Mouse (Mus musculus): Measurements from ENCODE around the gene Il1a.

Gene Il1a

DNA sequence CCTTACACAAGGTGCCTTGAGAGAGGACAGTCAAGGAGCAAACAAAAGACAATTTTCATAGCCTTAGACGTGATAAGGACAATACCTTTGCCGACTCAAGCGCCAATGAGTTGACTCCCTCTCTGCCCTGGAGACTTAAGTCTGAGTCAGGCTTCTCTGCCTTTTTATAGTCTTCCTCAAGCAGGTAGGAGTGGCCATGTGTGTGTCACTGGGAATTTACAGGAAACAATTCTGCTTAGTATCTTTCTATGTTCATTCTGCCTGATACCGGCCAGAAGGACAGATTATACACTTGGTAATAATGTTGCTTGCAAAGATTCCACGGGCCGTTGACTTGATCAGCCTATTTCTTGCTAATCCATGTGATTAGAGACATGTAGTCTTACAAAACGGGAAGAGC, at the start of gene Il1a:
Il1a (minus strand) TSS at position 137 of the 400 bp plus-strand sequence.
- DNase-seq (ENCODE audit: inconsistent age in 2 of 2, low spot score in 1 of 2): no peak

DNA sequence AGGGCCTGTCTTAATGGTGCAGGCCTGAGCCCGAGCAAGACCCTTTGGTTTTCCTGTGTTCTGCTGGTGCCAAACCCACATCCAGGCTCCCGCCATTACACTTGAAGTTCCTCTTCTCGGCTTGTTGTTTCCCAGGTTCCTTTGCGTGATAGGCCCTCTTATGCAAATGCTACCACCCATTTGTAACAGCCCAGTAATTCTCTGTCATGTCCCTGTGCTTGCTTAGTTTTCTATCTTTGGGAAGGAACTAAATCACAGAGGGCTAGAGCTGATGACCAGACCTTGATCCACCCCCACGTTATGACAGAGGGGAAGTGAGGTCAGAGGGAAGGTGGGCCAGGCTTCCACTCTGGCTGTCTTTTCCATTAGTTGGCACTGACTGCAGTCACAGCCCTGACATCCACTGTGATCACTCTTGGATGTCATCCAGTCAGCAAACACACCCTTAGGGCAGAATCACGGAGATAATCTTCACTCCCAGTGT, 28.4 kb upstream of the Il1a start:
- peak in 1 of 2 experiments; percentile 56 for DNase-seq (ENCODE audit: inconsistent age in 2 of 2, low spot score in 1 of 2)

DNA sequence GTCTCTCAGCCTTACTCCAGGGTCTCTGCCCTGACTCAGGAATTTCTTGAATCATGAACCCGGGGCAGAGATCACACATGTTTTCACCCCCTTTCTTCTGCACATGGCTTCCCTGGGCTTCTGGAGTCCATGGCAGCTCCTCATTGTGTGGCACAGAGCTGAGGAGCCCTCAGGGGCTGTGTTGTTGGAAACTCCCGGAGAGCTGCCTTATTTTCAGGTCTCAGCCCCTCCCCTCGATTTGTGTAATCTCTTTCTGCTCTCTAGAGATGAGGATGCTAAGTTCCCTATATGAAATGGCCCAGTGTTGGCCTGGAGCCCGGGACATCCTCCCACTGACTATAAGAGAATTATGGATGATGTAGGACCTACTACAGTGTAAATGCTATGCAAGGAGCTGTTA, 23.7 kb upstream of the Il1a start:
- no peak for DNase-seq (ENCODE audit: inconsistent age in 2 of 2, low spot score in 1 of 2)

DNA sequence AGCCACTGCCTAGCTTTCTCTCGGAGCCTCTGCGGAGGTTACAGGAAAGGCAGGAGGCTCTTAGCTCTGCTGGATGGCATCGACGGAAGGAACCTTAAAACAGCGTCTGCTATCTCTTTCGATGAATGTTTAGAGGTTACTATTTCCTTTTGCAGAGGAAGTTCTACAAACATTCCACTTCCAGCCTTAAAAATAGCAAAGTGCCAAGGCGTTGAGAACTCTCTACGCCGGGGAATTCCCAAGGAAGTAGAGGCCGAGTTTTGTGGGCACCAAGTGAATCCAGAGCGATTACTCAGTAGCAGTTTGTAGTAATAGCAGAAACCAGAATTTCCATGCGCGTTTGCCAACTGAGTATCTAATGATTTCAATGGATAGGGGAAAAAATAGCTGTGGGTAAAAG, 20.8 kb upstream of the Il1a start:
- DNase-seq (ENCODE audit: inconsistent age in 2 of 2, low spot score in 1 of 2): peak in 1 of 2 experiments; percentile 46

DNA sequence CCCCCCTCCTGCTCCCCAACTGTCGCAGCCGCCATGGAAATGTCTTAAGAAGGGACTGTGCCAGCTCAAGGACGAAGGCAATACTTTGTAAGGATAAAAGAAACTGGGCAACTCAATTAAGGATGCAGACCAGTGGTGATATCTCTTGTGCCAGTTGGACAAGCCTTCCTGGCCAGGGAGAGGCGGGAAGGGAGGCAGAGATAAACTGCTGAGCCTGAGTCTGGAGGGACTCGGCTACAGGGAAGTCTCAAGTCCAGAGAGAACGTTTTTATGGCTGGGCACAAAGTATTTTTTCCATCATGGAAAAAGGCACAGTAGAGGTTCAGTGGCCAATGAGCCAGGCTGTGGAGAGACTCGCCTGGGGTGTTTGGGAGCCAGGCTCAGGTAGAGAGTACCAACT, 20.3 kb upstream of the Il1a start:
- DNase-seq (ENCODE audit: inconsistent age in 2 of 2, low spot score in 1 of 2): no peak

GRCm38 (mm10) chr2:129328238-129328637, 18.5 kb upstream of the Il1a start:
- DNase-seq (ENCODE audit: inconsistent age in 2 of 2, low spot score in 1 of 2): no peak

DNA sequence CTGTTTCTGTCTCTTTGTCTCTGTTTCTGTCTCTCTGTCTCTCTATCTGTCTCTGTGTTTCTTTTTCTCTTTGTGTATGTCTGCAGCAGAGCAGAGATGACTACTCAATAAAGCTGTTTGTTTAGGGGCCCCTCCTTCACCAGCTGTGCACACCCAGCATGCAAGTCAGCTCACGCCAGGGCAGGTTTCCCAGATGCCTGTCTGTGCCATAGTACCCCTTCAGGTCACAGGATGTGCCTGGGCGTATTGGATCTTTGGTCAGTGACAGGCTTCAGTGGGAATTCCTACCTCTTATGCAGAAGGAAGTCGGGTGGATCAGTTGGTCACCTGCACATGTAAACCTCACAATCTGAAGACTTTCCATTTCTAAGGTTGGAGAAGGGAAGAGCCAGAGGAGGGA, 14.4 kb upstream of the Il1a start:
- no peak for DNase-seq (ENCODE audit: inconsistent age in 2 of 2, low spot score in 1 of 2)

DNA sequence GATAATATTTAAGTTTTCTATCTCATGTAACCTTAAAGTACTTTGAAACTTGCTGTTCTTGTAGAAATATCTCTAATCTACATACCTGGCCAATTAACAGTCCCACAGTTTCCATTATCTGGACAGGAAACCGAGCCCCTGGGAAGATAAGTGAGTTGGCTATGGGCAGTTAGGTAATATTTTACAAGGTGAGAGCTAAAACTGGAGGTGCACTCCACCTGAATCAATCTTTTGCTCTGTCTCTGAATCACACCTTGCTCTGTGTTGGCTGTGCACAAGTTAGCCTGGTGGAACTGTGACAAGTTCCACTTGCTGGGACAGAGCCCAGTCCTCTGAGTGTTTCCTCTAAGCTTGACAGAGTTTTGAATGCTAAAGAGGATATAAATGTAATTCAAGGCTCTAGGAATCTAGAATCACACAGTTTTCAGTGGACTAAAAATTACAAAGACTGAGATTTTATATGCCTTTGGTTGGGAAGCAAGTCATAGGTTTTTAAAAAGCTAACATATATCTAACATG, 12.4 kb upstream of the Il1a start:
- no peak for DNase-seq (ENCODE audit: inconsistent age in 2 of 2, low spot score in 1 of 2)

DNA sequence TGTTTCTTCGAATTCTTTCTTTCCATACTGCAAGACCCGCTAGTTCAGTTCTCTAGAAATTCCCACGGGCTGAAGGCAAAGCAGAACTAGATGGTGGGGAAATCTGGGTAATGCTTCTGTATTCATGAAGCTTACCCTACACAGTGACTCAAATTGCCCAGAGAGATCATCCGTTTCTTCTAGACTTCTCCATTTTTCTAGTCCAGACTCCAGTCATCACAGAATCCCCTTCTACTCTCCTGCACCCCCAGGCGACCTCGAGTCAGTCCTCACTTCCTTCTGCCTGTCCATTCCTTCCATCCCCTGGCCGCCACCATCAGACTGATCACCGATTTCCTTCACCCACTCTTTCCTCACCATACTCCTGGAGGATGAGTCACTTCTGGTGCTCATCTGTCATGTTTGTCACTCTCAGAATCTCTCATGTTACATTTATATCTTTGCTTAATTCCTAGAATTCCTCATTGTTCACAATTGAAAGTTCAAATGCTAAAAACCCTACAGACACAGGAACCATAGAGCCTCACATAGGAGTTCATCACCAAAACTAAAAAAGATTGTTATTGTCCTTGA, 10.3 kb upstream of the Il1a start:
- peak in 1 of 2 experiments; percentile 46 for DNase-seq (ENCODE audit: inconsistent age in 2 of 2, low spot score in 1 of 2)

DNA sequence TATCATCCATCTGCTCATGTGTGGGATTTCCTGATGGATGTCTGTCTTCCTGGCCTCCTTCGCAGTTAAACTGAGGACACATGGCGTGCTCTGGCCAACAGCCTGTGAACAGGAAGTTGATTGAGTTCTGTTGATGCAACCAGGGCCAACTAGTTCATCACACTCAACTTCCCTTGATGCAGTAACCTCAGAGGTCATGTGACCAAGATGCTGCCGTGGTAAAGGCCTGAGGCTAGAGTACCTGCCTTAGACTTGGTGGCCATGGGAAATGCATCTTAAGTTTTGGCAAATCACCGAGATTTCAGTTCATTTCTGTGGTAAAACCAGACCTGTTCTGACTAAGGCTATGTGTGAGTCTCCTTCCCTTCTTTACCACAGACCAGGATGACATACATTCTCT, 6.1 kb upstream of the Il1a start:
- no peak for DNase-seq (ENCODE audit: inconsistent age in 2 of 2, low spot score in 1 of 2)

DNA sequence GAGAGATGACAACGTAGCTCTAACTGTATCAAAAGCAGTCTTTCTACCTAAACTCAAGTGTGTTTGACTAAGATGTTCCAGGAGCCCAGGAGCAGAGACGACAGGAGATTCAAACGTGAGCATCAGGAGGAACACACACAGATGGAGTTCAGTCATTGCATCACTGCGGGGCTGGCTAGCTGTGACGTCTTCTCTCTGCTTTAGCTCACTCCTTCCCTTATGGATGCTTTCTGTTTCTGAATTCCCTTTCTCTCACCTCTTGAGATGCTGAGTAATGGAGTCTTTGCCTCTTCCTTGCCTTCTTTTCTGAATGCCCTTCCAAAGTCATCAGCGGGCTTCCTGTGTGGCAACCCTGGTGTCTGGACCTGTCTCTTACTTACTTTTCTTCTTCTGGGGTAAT, 5.1 kb upstream of the Il1a start:
- no peak for DNase-seq (ENCODE audit: inconsistent age in 2 of 2, low spot score in 1 of 2)

DNA sequence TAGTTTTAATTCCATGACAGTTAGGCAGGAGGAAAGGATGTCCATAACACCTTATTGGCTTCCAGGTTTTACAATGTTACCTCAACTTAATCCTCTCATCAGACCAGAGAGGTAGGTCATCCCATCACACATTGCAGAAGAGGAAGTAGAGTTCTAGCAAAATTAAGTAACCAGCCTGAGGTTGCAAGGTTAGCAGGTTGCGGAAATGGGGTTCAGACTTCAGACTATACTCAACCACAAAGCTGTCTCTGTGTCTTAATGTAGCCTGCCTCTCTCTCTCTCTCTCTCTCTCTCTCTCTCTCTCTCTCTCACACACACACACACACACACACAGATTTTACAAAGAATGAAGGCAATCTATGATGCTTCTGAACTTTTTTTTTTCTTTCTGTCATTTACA, 4.2 kb upstream of the Il1a start:
- no peak for DNase-seq (ENCODE audit: inconsistent age in 2 of 2, low spot score in 1 of 2)

DNA sequence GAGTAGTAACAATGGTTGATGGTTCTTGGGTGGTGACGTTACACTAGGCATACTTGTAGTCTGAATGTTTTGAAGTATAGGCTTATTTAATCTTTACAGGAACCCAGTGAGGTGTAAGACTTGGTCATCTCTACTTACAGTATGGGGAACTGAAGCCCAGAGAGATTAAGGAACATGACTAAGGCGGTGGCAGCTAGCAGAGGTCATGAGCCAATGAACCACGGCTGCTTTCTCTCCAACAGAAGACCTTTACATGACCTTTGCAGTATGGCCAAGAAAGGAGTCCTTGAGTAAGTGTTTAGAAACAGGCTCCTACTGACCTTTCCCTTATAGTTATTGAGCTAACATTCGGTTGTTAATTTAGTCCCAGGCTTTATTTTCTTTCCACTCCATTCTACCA, 3.8 kb downstream of the Il1a start:
- no peak for DNase-seq (ENCODE audit: inconsistent age in 2 of 2, low spot score in 1 of 2)

GRCm38 (mm10) chr2:129297589-129297982, 12.2 kb downstream of the Il1a start:
- DNase-seq (ENCODE audit: inconsistent age in 2 of 2, low spot score in 1 of 2): no peak

DNA sequence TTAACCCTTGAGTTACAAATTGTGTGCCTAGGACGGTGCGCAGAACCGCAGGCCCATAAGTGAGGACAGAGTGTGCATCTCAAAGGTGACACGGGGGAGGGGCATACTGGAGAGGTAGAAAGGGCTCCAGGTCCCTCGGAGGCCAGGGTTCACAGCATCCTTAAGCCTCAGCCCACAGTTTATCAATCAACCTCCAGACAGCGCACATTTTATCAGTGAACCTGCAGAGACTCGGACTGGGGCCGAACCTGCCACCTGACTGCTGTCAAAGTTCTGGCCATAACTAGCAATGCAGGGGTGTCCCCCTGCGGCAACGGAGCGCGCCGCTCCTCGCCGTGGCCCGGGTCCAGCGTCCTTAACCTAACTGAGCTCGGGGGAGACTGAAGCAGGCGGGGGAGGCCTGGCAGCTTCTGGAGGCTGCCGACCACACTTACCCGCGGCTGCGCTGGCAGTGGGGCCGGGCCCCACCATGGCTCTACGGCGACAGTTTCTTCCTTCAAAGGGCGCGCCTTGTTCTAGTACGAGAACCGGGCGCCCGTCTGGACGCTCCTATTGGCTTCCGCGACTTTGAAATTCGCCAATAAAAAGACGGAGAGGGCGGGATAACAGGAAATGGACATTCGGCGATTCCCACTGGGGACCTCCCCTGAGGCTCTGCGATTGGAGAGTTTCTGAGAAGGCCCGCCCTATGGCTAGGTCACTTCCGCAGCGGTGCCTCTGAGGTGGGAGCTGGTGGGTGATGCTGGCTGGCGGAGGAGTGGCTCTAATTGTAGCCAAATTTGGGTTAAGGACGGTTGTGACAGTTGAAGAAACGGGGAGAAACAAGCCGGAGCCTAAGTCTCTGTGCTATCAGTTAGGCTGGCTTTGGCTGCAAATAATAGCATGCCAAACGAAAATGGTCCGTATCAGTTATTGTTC, 12.8 kb downstream of the Il1a start, which contains the start of gene Ckap2l:
Ckap2l (minus strand) TSS at position 542 of the 918 bp plus-strand sequence.
- peak; percentile 98 to 99 for DNase-seq (ENCODE audit: inconsistent age in 2 of 2, low spot score in 1 of 2)

GRCm38 (mm10) chr2:129296086-129296485, 13.7 kb downstream of the Il1a start:
- no peak for DNase-seq (ENCODE audit: inconsistent age in 2 of 2, low spot score in 1 of 2)

GRCm38 (mm10) chr2:129295075-129295474, 14.7 kb downstream of the Il1a start:
- DNase-seq (ENCODE audit: inconsistent age in 2 of 2, low spot score in 1 of 2): no peak

- DNase-seq (ENCODE audit: inconsistent age in 2 of 2, low spot score in 1 of 2): no peak
Measured at GRCm38 (mm10) chr2:129273823-129274222, 35.9 kb downstream of the Il1a start.

DNA sequence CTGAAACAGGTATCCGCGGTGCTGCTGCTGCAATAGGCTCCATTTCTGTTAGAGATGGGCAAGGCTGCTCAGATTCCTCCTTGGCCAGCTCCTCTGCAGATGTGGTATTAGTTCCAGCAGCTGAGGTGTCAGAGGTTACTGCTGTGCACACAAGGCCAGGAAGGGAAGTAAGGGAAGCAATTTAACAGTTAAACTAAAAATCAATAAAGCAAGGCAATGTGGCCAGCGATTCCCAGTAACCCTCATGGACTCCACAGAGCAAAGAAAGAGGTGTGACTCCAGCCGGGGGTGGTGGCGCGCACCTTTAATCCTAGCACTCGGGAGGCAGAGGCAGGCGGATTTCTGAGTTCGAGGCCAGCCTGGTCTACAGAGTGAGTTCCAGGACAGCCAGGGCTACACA, 39.2 kb downstream of the Il1a start:
- DNase-seq (ENCODE audit: inconsistent age in 2 of 2, low spot score in 1 of 2): no peak

DNA sequence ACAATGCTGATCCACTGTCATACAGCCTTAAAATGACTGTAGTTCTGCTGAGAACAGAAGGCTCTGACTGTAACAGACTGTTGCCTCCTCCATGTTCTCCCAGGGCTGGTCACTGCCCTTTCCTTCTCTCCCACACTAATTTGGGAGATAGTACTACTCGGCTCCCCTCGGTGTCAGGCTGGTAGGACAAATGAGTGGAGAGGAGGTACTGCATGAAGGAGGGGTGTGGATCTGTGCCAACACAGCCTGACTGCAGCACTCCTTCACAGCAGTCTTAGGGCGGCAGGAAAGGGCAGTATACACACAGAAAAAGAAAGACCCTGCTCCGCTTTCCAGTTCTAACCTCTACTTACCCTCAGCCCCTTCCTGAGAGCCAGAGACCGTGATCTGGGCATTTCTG, 39.8 kb downstream of the Il1a start:
- DNase-seq (ENCODE audit: inconsistent age in 2 of 2, low spot score in 1 of 2): no peak

- no peak for DNase-seq (ENCODE audit: inconsistent age in 2 of 2, low spot score in 1 of 2)
Measured at GRCm38 (mm10) chr2:129269161-129269643, 40.6 kb downstream of the Il1a start.

GRCm38 (mm10) chr2:129267738-129268137, 42.0 kb downstream of the Il1a start:
- no peak for DNase-seq (ENCODE audit: inconsistent age in 2 of 2, low spot score in 1 of 2)
